Mouse (Mus musculus) erythroblast, embryonic 14.5 days (primary cell): ENCODE measurements around the gene Aldh16a1. TPM values are rescaled to one million over a fixed set of nuclear protein-coding genes. Genes with fewer than 3 reads are reported as not detected.
"Not testable (repeated sequence)": the region's sequence is repeated elsewhere in the genome, so short reads cannot be mapped to it uniquely, and the experiment has no call there.

Source experiments
- H3K27me3 ChIP-seq: 2 replicates; pipeline ENCODE4 v1.6.1; 2012; ENCODE audit warnings: inconsistent platforms; ENCODE audit not compliant: control insufficient read depth
- H3K36me3 ChIP-seq: 2 replicates; pipeline ENCODE4 v1.6.1; 2012; ENCODE audit warnings: mild to moderate bottlenecking, inconsistent platforms; ENCODE audit not compliant: control insufficient read depth
- H3K4me1 ChIP-seq: 2 replicates; pipeline ENCODE4 v1.6.1; 2012; ENCODE audit warnings: inconsistent platforms; ENCODE audit not compliant: control insufficient read depth
- H3K4me3 ChIP-seq: replicated peaks from 2 replicates; pipeline ENCODE3; 2012; ENCODE audit warnings: moderate library complexity, mild to moderate bottlenecking, inconsistent platforms
- H3K9me3 ChIP-seq: 2 replicates; pipeline ENCODE4 v1.6.1; 2012; ENCODE audit warnings: low read length, inconsistent platforms, mixed read lengths; ENCODE audit not compliant: control insufficient read depth
- GATA1 ChIP-seq: IDR thresholded peaks from 2 replicates; pipeline ENCODE4 v1.6.1; 2012; ENCODE audit warnings: low read length, inconsistent platforms, mixed read lengths
- TAL1 ChIP-seq: IDR thresholded peaks from 3 replicates; pipeline ENCODE4 v1.6.1; 2012; ENCODE audit warnings: low read length, inconsistent platforms, mixed read lengths
- polyA plus RNA-seq: library from polyadenylated mRNA; stranded (reverse); fragments of >175 nt; gene quantifications from 2 replicates; pipeline ENCODE4 v1.2.3, GENCODE M21; 2012

Aldh16a1 gene
- polyA plus RNA-seq, 1 experiment, result 16.3 TPM

GRCm38 (mm10) chr7:45182199-45182601 lies 27.8 kb upstream of the Aldh16a1 start:
- peaks cover 100% of the 10 kb centered on the region for H3K27me3 ChIP-seq
- peak overlapping the region; percentile 53 for H3K4me3 ChIP-seq
- TF ChIP-seq GATA1, result no peak
- TF ChIP-seq TAL1, result no peak
- no peaks in the 10 kb centered on the region for H3K36me3 ChIP-seq
- H3K4me1 ChIP-seq, result peaks cover 21% of the 10 kb centered on the region
- H3K9me3 ChIP-seq, result peaks cover 2% of the 10 kb centered on the region; the same call in 1 of the 2 replicates

GRCm38 (mm10) chr7:45181540-45181939 lies 27.2 kb upstream of the Aldh16a1 start:
- peaks cover 2% of the 10 kb centered on the region; the same call in 1 of the 2 replicates for H3K9me3 ChIP-seq
- H3K4me3 ChIP-seq, result peak overlapping the region; percentile 53
- peaks cover 100% of the 10 kb centered on the region for H3K27me3 ChIP-seq
- no peak for TF ChIP-seq TAL1
- no peak for TF ChIP-seq GATA1
- H3K4me1 ChIP-seq, result peaks cover 21% of the 10 kb centered on the region
- no peaks in the 10 kb centered on the region for H3K36me3 ChIP-seq

- H3K4me3 ChIP-seq, result peak within 1 kb of the TSS; percentile 53
- peaks cover 21% of the 10 kb centered on the region for H3K4me1 ChIP-seq
- peaks cover 2% of the 10 kb centered on the region; the same call in 1 of the 2 replicates for H3K9me3 ChIP-seq
- H3K36me3 ChIP-seq, result no peaks in the 10 kb centered on the region
- H3K27me3 ChIP-seq, result peaks cover 100% of the 10 kb centered on the region
- TF ChIP-seq TAL1 (no peak), GATA1 (no peak)
Observed at GRCm38 (mm10) chr7:45180896-45181477, 26.6 kb upstream of the Aldh16a1 start, which contains the start of gene Pth2. TSS of gene Pth2 (plus strand) at chr7:45180995.

- TF ChIP-seq TAL1 (no peak), GATA1 (no peak)
- H3K27me3 ChIP-seq, result peaks cover 100% of the 10 kb centered on the region
- H3K36me3 ChIP-seq, result no peaks in the 10 kb centered on the region
- peaks cover 21% of the 10 kb centered on the region for H3K4me1 ChIP-seq
- no peak within 1 kb of the TSS for H3K4me3 ChIP-seq
- peaks cover 4% of the 10 kb centered on the region; the same call in 1 of the 2 replicates for H3K9me3 ChIP-seq
Observed at GRCm38 (mm10) chr7:45179469-45179868, 25.1 kb upstream of the Aldh16a1 start, which contains the start of gene Gfy. TSS of gene Gfy (minus strand) at chr7:45179569.

GRCm38 (mm10) chr7:45178550-45178949 lies 24.2 kb upstream of the Aldh16a1 start:
- peaks cover 98% of the 10 kb centered on the region for H3K27me3 ChIP-seq

GRCm38 (mm10) chr7:45176356-45176755 lies 22.0 kb upstream of the Aldh16a1 start:
- peaks cover 12% of the 10 kb centered on the region for H3K4me1 ChIP-seq

More at GRCm38 (mm10) chr7:45178550-45178949, 24.2 kb upstream of the Aldh16a1 start:
- H3K36me3 ChIP-seq, result no peaks in the 10 kb centered on the region
- H3K4me1 ChIP-seq, result peaks cover 21% of the 10 kb centered on the region
- TF ChIP-seq TAL1 (no peak), GATA1 (no peak)
- H3K4me3 ChIP-seq, result no peak overlapping the region
- H3K9me3 ChIP-seq, result peaks cover 4% of the 10 kb centered on the region; the same call in 1 of the 2 replicates

GRCm38 (mm10) chr7:45175929-45176328 lies 21.5 kb upstream of the Aldh16a1 start:
- Histone ChIP-seq H3K4me3 (no peak overlapping the region), H3K9me3 (peaks cover 17% of the 10 kb centered on the region), H3K4me1 (peaks cover 9% of the 10 kb centered on the region), H3K36me3 (no peaks in the 10 kb centered on the region), H3K27me3 (peaks cover 87% of the 10 kb centered on the region)
- TF ChIP-seq GATA1 (no peak), TAL1 (no peak)

More at GRCm38 (mm10) chr7:45176356-45176755, 22.0 kb upstream of the Aldh16a1 start:
- H3K36me3 ChIP-seq, result no peaks in the 10 kb centered on the region
- no peak overlapping the region for H3K4me3 ChIP-seq
- H3K27me3 ChIP-seq, result peaks cover 89% of the 10 kb centered on the region
- H3K9me3 ChIP-seq, result peaks cover 16% of the 10 kb centered on the region
- TF ChIP-seq GATA1, result no peak
- no peak for TF ChIP-seq TAL1

- Histone ChIP-seq H3K4me3 (no peak overlapping the region), H3K27me3 (peaks cover 85% of the 10 kb centered on the region), H3K36me3 (no peaks in the 10 kb centered on the region), H3K9me3 (peaks cover 21% of the 10 kb centered on the region), H3K4me1 (peaks cover 9% of the 10 kb centered on the region)
- TF ChIP-seq TAL1 (no peak), GATA1 (no peak)
Observed at GRCm38 (mm10) chr7:45175398-45175797, 21.0 kb upstream of the Aldh16a1 start.

GRCm38 (mm10) chr7:45174567-45175280 lies 20.3 kb upstream of the Aldh16a1 start:
- Histone ChIP-seq H3K27me3 (peaks cover 85% of the 10 kb centered on the region), H3K4me3 (no peak overlapping the region), H3K36me3 (no peaks in the 10 kb centered on the region), H3K9me3 (peaks cover 28% of the 10 kb centered on the region), H3K4me1 (peaks cover 9% of the 10 kb centered on the region)
- TF ChIP-seq TAL1, result no peak
- no peak for TF ChIP-seq GATA1

GRCm38 (mm10) chr7:45173772-45174171 lies 19.4 kb upstream of the Aldh16a1 start:
- H3K36me3 ChIP-seq, result not testable (repeated sequence)
- H3K9me3 ChIP-seq, result peaks cover 37% of the 10 kb centered on the region

More at GRCm38 (mm10) chr7:45173772-45174171, 19.4 kb upstream of the Aldh16a1 start:
- H3K4me1 ChIP-seq, H3K4me3 ChIP-seq: not testable (repeated sequence)
- H3K27me3 ChIP-seq, result peaks cover 85% of the 10 kb centered on the region
